Mouse (Mus musculus) lung, postnatal 0 days (tissue): ENCODE results near the gene Ppp1r1b.

Experiments
- CTCF ChIP-seq: IDR thresholded peaks from 2 replicates; pipeline ENCODE4 v1.5.1; 2016; ENCODE audit warnings: antibody characterized with exemption, mild to moderate bottlenecking
- EP300 ChIP-seq: IDR thresholded peaks from 2 replicates; pipeline ENCODE4 v1.6.1; 2016; ENCODE audit warnings: antibody characterized with exemption, mild to moderate bottlenecking, control low read depth

- TF ChIP-seq CTCF (no peak), EP300 (no peak)
These were observed 43.8 kb downstream of the Ppp1r1b start for GRCm38 (mm10) chr11:98392034-98392433.
